Mouse (Mus musculus): ENCODE measurements around the gene Arl3. TPM values are rescaled to one million over a fixed set of nuclear protein-coding genes. Genes with fewer than 3 reads are reported as not detected.
A peak's percentile ranks its signal among the peaks of the same experiment; 100 is the strongest.
"Not testable (repeated sequence)": the region's sequence is repeated elsewhere in the genome, so short reads cannot be mapped to it uniquely, and the experiment has no call there.

Arl3 gene
- polyA plus RNA-seq, 1 experiment = 81.4 TPM

DNA sequence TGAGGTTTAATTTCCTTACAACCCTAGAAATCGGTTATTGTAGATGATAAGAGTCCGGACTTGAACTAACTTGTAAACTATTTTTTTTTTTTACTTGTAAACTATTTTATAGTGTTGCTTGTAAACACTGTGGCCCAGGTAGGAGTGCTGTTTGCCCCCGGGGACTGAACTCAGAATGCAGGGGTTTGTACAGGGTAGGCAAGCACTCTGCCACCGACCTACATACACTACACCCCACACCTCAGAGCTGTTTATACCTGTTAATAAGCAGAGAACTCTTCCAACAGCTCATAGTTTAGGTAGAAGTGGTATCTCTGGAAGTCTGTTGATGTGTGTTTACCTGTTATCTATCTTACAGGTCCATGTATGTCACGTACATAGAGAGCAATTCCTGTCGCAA lies 992 bp upstream of the Arl3 start:
- TF ChIP-seq CTCF (IDR thresholded peaks at IDR 0.05; ENCODE audit: control insufficient read depth, insufficient read depth, insufficient read length) (no peak), MAX (IDR thresholded peaks at IDR 0.05) (no peak), MYOD1 (IDR thresholded peaks at IDR 0.05; ENCODE audit: control insufficient read depth, insufficient read length, low read depth) (no peak), MYOG (IDR thresholded peaks at IDR 0.05; ENCODE audit: control insufficient read depth, extremely low read depth, insufficient read length) (no peak), CEBPB (IDR thresholded peaks at IDR 0.05; ENCODE audit: low read depth) (no peak), FOSL1 (IDR thresholded peaks at IDR 0.05; ENCODE audit: insufficient read depth, low read length, poor library complexity, severe bottlenecking) (no peak), USF1 (IDR thresholded peaks at IDR 0.05; ENCODE audit: low read depth) (no peak)
- H3K79me3 ChIP-seq (ENCODE audit: low read depth) = no peaks in the 10 kb centered on the region
- peaks cover 12% of the 10 kb centered on the region for H3K79me2 ChIP-seq (ENCODE audit: control insufficient read depth, insufficient read depth)
- no peak overlapping the region for H3ac ChIP-seq (ENCODE audit: control insufficient read depth, insufficient read length, low read depth)
- H3K36me3 ChIP-seq (ENCODE audit: control insufficient read depth, insufficient read depth) = no peaks in the 10 kb centered on the region
- H3K4me3 ChIP-seq (ENCODE audit: insufficient read depth, poor library complexity, severe bottlenecking) = no peak overlapping the region
- no peaks in the 10 kb centered on the region for H3K27me3 ChIP-seq (ENCODE audit: control insufficient read depth, insufficient read depth, insufficient read length)

GRCm38 (mm10) chr19:46572548-46572947 lies 450 bp downstream of the Arl3 start:
- peaks cover 12% of the 10 kb centered on the region for H3K79me2 ChIP-seq (ENCODE audit: control insufficient read depth, insufficient read depth)
- H3K4me3 ChIP-seq (ENCODE audit: insufficient read depth, poor library complexity, severe bottlenecking) = peak overlapping the region; percentile 72
- H3K36me3 ChIP-seq (ENCODE audit: control insufficient read depth, insufficient read depth) = no peaks in the 10 kb centered on the region
- H3K27me3 ChIP-seq (ENCODE audit: control insufficient read depth, insufficient read depth, insufficient read length) = no peaks in the 10 kb centered on the region
- H3K79me3 ChIP-seq (ENCODE audit: low read depth) = peaks cover 1% of the 10 kb centered on the region
- peak overlapping the region; percentile 68 for H3ac ChIP-seq (ENCODE audit: control insufficient read depth, insufficient read length, low read depth)
- TF ChIP-seq MYOD1 (IDR thresholded peaks at IDR 0.05; ENCODE audit: control insufficient read depth, insufficient read length, low read depth) = no peak
- TF ChIP-seq MYOG (IDR thresholded peaks at IDR 0.05; ENCODE audit: control insufficient read depth, extremely low read depth, insufficient read length) = no peak
- no peak for TF ChIP-seq CTCF (IDR thresholded peaks at IDR 0.05; ENCODE audit: control insufficient read depth, insufficient read depth, insufficient read length)
- TF ChIP-seq CEBPB (IDR thresholded peaks at IDR 0.05; ENCODE audit: low read depth) = no peak

GRCm38 (mm10) chr19:46571878-46572244 lies 1.1 kb downstream of the Arl3 start:
- Histone ChIP-seq H3K4me3 (ENCODE audit: insufficient read depth, poor library complexity, severe bottlenecking) (no peak overlapping the region), H3K27me3 (ENCODE audit: control insufficient read depth, insufficient read depth, insufficient read length) (no peaks in the 10 kb centered on the region), H3ac (ENCODE audit: control insufficient read depth, insufficient read length, low read depth) (no peak overlapping the region), H3K36me3 (ENCODE audit: control insufficient read depth, insufficient read depth) (no peaks in the 10 kb centered on the region), H3K79me2 (ENCODE audit: control insufficient read depth, insufficient read depth) (peaks cover 12% of the 10 kb centered on the region), H3K79me3 (ENCODE audit: low read depth) (peaks cover 3% of the 10 kb centered on the region)
- TF ChIP-seq FOSL1 (IDR thresholded peaks at IDR 0.05; ENCODE audit: insufficient read depth, low read length, poor library complexity, severe bottlenecking) (no peak), CTCF (IDR thresholded peaks at IDR 0.05; ENCODE audit: control insufficient read depth, insufficient read depth, insufficient read length) (no peak), MYOG (IDR thresholded peaks at IDR 0.05; ENCODE audit: control insufficient read depth, extremely low read depth, insufficient read length) (no peak), MYOD1 (IDR thresholded peaks at IDR 0.05; ENCODE audit: control insufficient read depth, insufficient read length, low read depth) (no peak), MAX (IDR thresholded peaks at IDR 0.05) (no peak), USF1 (IDR thresholded peaks at IDR 0.05; ENCODE audit: low read depth) (no peak), CEBPB (IDR thresholded peaks at IDR 0.05; ENCODE audit: low read depth) (no peak)

- not testable (repeated sequence) for H3K36me3 ChIP-seq (ENCODE audit: control insufficient read depth, insufficient read depth); H3K79me3 ChIP-seq (ENCODE audit: low read depth); H3K27me3 ChIP-seq (ENCODE audit: control insufficient read depth, insufficient read depth, insufficient read length); H3K4me3 ChIP-seq (ENCODE audit: insufficient read depth, poor library complexity, severe bottlenecking); H3ac ChIP-seq (ENCODE audit: control insufficient read depth, insufficient read length, low read depth)
- H3K79me2 ChIP-seq (ENCODE audit: control insufficient read depth, insufficient read depth) = peaks cover 12% of the 10 kb centered on the region
Observed at GRCm38 (mm10) chr19:46571211-46571877, 1.7 kb downstream of the Arl3 start.

GRCm38 (mm10) chr19:46564043-46564462 lies 8.9 kb downstream of the Arl3 start:
- TF ChIP-seq MAX (IDR thresholded peaks at IDR 0.05) (no peak), USF1 (IDR thresholded peaks at IDR 0.05; ENCODE audit: low read depth) (no peak)
- Histone ChIP-seq H3ac (ENCODE audit: control insufficient read depth, insufficient read length, low read depth) (no peak overlapping the region), H3K27me3 (ENCODE audit: control insufficient read depth, insufficient read depth, insufficient read length) (no peaks in the 10 kb centered on the region), H3K4me3 (ENCODE audit: insufficient read depth, poor library complexity, severe bottlenecking) (no peak overlapping the region), H3K79me3 (ENCODE audit: low read depth) (peaks cover 3% of the 10 kb centered on the region), H3K36me3 (ENCODE audit: control insufficient read depth, insufficient read depth) (no peaks in the 10 kb centered on the region), H3K79me2 (ENCODE audit: control insufficient read depth, insufficient read depth) (no peaks in the 10 kb centered on the region)

GRCm38 (mm10) chr19:46563603-46564002 lies 9.4 kb downstream of the Arl3 start:
- Histone ChIP-seq H3K27me3 (ENCODE audit: control insufficient read depth, insufficient read depth, insufficient read length) (no peaks in the 10 kb centered on the region), H3K79me3 (ENCODE audit: low read depth) (peaks cover 3% of the 10 kb centered on the region), H3ac (ENCODE audit: control insufficient read depth, insufficient read length, low read depth) (no peak overlapping the region), H3K4me3 (ENCODE audit: insufficient read depth, poor library complexity, severe bottlenecking) (no peak overlapping the region), H3K79me2 (ENCODE audit: control insufficient read depth, insufficient read depth) (no peaks in the 10 kb centered on the region), H3K36me3 (ENCODE audit: control insufficient read depth, insufficient read depth) (no peaks in the 10 kb centered on the region)
- TF ChIP-seq MYOG (IDR thresholded peaks at IDR 0.05; ENCODE audit: control insufficient read depth, extremely low read depth, insufficient read length) (no peak), CEBPB (IDR thresholded peaks at IDR 0.05; ENCODE audit: low read depth) (no peak), CTCF (IDR thresholded peaks at IDR 0.05; ENCODE audit: control insufficient read depth, insufficient read depth, insufficient read length) (no peak), FOSL1 (IDR thresholded peaks at IDR 0.05; ENCODE audit: insufficient read depth, low read length, poor library complexity, severe bottlenecking) (no peak), USF1 (IDR thresholded peaks at IDR 0.05; ENCODE audit: low read depth) (no peak), MYOD1 (IDR thresholded peaks at IDR 0.05; ENCODE audit: control insufficient read depth, insufficient read length, low read depth) (no peak), MAX (IDR thresholded peaks at IDR 0.05) (no peak)

Data from C2C12 (cell line).